Mouse (Mus musculus): ENCODE measurements around the gene Gtf2h4. TPM values are rescaled to one million over a fixed set of nuclear protein-coding genes. Genes with fewer than 3 reads are reported as not detected.
A peak's percentile ranks its signal among the peaks of the same experiment; 100 is the strongest.

The Gtf2h4 gene
- polyA plus RNA-seq, 1 experiment: 10.8 TPM

- Histone ChIP-seq H3K9me3 (peaks cover 3% of the 10 kb centered on the region; the same call in 1 of the 2 replicates), H3K27me3 (replicated peaks) (peaks cover 61% of the 10 kb centered on the region), H3K4me1 (peaks cover 35% of the 10 kb centered on the region), H3K4me3 (replicated peaks) (peak within 1 kb of the TSS; percentile 71), H3K36me3 (replicated peaks; ENCODE audit: low read length) (no peaks in the 10 kb centered on the region)
- TF ChIP-seq GATA1 (IDR thresholded peaks at IDR 0.05; ENCODE audit: borderline replicate concordance, low read length): no peak
- TF ChIP-seq FLI1 (IDR thresholded peaks at IDR 0.05; ENCODE audit: low read length): no peak
Measured at GRCm38 (mm10) chr17:35704621-35705464, 31.3 kb upstream of the Gtf2h4 start, which contains the start of gene Ddr1. TSS of gene Ddr1 (minus strand) at chr17:35704621.

GRCm38 (mm10) chr17:35703751-35704271, 30.3 kb upstream of the Gtf2h4 start:
- Histone ChIP-seq H3K36me3 (replicated peaks; ENCODE audit: low read length) (no peaks in the 10 kb centered on the region), H3K4me1 (peaks cover 38% of the 10 kb centered on the region), H3K9me3 (peaks cover 7% of the 10 kb centered on the region), H3K27me3 (replicated peaks) (peaks cover 67% of the 10 kb centered on the region), H3K4me3 (replicated peaks) (no peak overlapping the region)
- TF ChIP-seq FLI1 (IDR thresholded peaks at IDR 0.05; ENCODE audit: low read length) (no peak), GATA1 (IDR thresholded peaks at IDR 0.05; ENCODE audit: borderline replicate concordance, low read length) (no peak)

DNA sequence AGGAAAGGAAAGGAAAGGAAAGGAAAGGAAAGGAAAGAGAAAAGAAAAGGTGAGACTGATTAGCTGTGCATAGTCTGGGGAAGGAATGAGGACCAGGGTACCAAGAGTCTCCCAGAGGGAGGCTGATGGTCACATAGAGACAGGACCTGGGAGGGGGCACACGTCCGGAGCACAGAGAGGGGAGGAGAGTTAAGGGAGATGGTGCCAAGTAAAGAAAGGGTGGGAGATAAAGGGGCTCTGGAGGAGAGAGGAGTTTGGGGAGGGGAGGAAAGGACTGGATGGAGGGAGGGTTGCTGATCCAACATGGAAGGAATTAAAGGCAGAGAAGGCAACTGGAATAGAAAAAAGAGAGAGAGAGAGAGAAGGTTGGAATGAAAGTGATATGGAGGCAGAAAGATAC, 29.5 kb upstream of the Gtf2h4 start:
- Histone ChIP-seq H3K4me3 (replicated peaks) (no peak overlapping the region), H3K4me1 (peaks cover 41% of the 10 kb centered on the region), H3K9me3 (peaks cover 7% of the 10 kb centered on the region), H3K36me3 (replicated peaks; ENCODE audit: low read length) (no peaks in the 10 kb centered on the region), H3K27me3 (replicated peaks) (peaks cover 71% of the 10 kb centered on the region)
- TF ChIP-seq GATA1 (IDR thresholded peaks at IDR 0.05; ENCODE audit: borderline replicate concordance, low read length) (no peak), FLI1 (IDR thresholded peaks at IDR 0.05; ENCODE audit: low read length) (no peak)

DNA sequence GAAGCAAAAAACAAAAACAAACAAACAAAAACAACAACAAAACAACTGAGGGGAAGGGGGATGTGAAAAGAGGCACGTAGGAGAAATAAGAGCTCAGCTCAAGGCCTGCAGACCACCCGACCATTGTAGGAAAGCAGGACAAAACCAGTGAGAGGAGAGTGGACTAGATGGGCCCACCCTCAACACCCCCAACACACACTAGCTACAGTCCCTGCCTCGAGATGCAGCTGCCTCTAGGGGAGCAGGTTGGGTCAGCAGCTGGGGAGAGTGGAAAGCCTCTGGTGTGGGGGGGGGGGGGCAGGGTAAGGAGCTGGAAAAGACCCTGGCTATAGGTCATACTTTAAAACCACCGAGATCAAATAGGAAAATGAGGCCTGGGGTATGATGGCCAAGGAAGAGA, 29.1 kb upstream of the Gtf2h4 start:
- Histone ChIP-seq H3K27me3 (replicated peaks) (peaks cover 73% of the 10 kb centered on the region), H3K4me3 (replicated peaks) (no peak overlapping the region)
- TF ChIP-seq GATA1 (IDR thresholded peaks at IDR 0.05; ENCODE audit: borderline replicate concordance, low read length) (no peak), FLI1 (IDR thresholded peaks at IDR 0.05; ENCODE audit: low read length) (no peak)

DNA sequence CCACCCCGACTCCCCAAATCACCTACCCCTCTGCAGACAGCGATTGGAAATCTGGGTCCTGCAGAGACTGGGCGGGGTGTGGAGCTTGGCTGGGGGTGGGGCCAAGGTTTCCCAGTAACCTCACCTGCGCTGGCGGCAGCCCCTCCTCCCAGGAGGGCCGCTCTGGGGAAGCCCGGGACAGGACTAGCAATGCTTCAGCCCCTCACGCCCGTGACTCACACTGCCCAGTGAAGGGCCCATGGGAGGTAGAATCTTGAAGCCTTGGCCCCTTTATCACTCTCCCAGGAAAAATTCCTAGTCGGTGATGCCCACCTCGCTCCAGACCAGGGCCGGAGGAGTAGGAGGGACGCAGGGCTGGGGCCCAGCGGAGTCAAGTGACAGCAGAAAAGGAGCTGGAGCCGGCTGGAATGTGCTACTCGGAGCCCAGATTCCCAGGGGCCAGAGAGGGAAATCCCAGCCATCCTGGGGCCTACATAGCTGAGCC, 28.5 kb upstream of the Gtf2h4 start:
- TF ChIP-seq GATA1 (IDR thresholded peaks at IDR 0.05; ENCODE audit: borderline replicate concordance, low read length) (no peak), FLI1 (IDR thresholded peaks at IDR 0.05; ENCODE audit: low read length) (no peak)
- H3K4me3 ChIP-seq (replicated peaks): no peak overlapping the region
- peaks cover 45% of the 10 kb centered on the region for H3K4me1 ChIP-seq
- no peaks in the 10 kb centered on the region for H3K36me3 ChIP-seq (replicated peaks; ENCODE audit: low read length)
- peaks cover 79% of the 10 kb centered on the region for H3K27me3 ChIP-seq (replicated peaks)
- H3K9me3 ChIP-seq: peaks cover 7% of the 10 kb centered on the region

More for the DNA sequence above, 29.1 kb upstream of the Gtf2h4 start:
- Histone ChIP-seq H3K36me3 (replicated peaks; ENCODE audit: low read length) (no peaks in the 10 kb centered on the region), H3K9me3 (peaks cover 7% of the 10 kb centered on the region), H3K4me1 (peaks cover 45% of the 10 kb centered on the region)

DNA sequence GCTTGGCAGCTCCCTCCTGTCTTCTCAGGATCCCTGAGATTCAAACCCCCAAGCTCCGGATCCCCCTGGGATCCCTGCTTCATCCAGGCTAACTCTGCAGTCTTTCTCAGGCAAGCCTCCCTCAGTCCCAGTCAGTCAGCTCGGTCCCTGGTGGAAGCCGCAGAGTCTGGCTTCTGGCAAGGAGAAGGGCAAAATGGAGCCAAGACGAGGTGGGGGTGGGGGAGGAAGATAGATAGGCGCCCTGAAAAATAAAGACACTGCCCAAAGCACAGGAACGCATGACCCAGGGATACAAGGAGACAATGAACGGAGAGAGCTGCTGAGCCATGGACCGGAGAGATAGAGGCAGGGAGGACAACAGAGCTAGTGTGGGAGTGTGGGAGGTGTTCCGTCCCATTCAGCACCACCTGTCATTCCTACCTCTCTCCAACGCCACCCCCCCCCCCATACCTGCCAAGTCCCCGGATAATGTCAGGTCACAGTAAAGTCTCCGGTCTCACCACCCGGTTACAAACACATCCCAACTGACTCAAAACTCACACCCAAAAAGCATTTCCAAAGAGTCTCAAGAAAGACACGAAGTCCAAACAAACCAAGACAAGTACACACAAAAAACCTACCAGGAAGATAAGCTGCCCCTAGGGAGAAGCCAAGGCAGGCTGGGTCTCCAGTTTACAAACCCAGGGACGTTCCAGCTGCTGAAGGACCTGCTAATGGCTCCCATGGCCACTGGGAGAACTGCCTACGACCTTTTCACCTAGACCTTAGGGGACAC, 27.9 kb upstream of the Gtf2h4 start:
- Histone ChIP-seq H3K36me3 (replicated peaks; ENCODE audit: low read length) (no peaks in the 10 kb centered on the region), H3K4me1 (peaks cover 45% of the 10 kb centered on the region), H3K27me3 (replicated peaks) (peaks cover 83% of the 10 kb centered on the region), H3K4me3 (replicated peaks) (peak overlapping the region; percentile 71), H3K9me3 (peaks cover 7% of the 10 kb centered on the region)
- TF ChIP-seq FLI1 (IDR thresholded peaks at IDR 0.05; ENCODE audit: low read length): no peak
- no peak for TF ChIP-seq GATA1 (IDR thresholded peaks at IDR 0.05; ENCODE audit: borderline replicate concordance, low read length)

- Histone ChIP-seq H3K4me3 (replicated peaks) (peak overlapping the region; percentile 89), H3K36me3 (replicated peaks; ENCODE audit: low read length) (no peaks in the 10 kb centered on the region), H3K27me3 (replicated peaks) (peaks cover 88% of the 10 kb centered on the region), H3K9me3 (peaks cover 12% of the 10 kb centered on the region), H3K4me1 (peaks cover 45% of the 10 kb centered on the region)
- TF ChIP-seq FLI1 (IDR thresholded peaks at IDR 0.05; ENCODE audit: low read length) (no peak), GATA1 (IDR thresholded peaks at IDR 0.05; ENCODE audit: borderline replicate concordance, low read length) (no peak)
Measured at GRCm38 (mm10) chr17:35700371-35700961, 26.9 kb upstream of the Gtf2h4 start.

- Histone ChIP-seq H3K4me1 (peaks cover 42% of the 10 kb centered on the region), H3K36me3 (replicated peaks; ENCODE audit: low read length) (no peaks in the 10 kb centered on the region), H3K4me3 (replicated peaks) (peak overlapping the region; percentile 89), H3K27me3 (replicated peaks) (peaks cover 86% of the 10 kb centered on the region), H3K9me3 (peaks cover 17% of the 10 kb centered on the region)
- TF ChIP-seq GATA1 (IDR thresholded peaks at IDR 0.05; ENCODE audit: borderline replicate concordance, low read length) (no peak), FLI1 (IDR thresholded peaks at IDR 0.05; ENCODE audit: low read length) (no peak)
Measured at GRCm38 (mm10) chr17:35699919-35700318, 26.4 kb upstream of the Gtf2h4 start.

DNA sequence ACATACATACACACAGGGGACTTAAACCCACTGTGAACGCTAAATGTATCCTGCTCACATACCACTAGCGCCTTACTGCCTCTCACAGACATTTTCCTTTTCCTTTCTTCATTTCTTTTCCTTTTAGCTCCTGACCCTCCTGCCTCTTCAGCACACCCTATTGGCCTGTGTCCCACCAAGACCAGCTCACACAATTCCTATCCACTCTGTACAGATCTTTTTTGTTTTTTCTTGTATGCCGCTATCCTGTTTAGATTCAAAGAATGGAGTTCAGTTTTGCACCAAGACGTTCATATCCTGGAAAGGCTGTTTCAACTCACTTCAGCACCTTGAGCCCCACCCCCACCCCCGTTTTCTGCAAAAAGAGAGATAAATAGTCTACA, 25.0 kb upstream of the Gtf2h4 start:
- H3K27me3 ChIP-seq (replicated peaks): peaks cover 75% of the 10 kb centered on the region
- peaks cover 18% of the 10 kb centered on the region for H3K9me3 ChIP-seq
- H3K36me3 ChIP-seq (replicated peaks; ENCODE audit: low read length): no peaks in the 10 kb centered on the region
- no peak overlapping the region for H3K4me3 ChIP-seq (replicated peaks)
- H3K4me1 ChIP-seq: peaks cover 27% of the 10 kb centered on the region
- no peak for TF ChIP-seq FLI1 (IDR thresholded peaks at IDR 0.05; ENCODE audit: low read length)
- no peak for TF ChIP-seq GATA1 (IDR thresholded peaks at IDR 0.05; ENCODE audit: borderline replicate concordance, low read length)

All from megakaryocyte, embryonic 14.5 days (primary cell).